Mouse (Mus musculus) thymus, adult 2 months (tissue): ENCODE measurements around the gene Tk2. TPM values are rescaled to one million over a fixed set of nuclear protein-coding genes. Genes with fewer than 3 reads are reported as not detected.

ENCODE experiments used
- DNase-seq: peaks from one replicate; pipeline ENCODE4 v3.0.0; 2021
- H3K27ac ChIP-seq: fragments of 200-500 bp; 2 replicates; pipeline ENCODE4 v1.5.1; 2012; ENCODE audit warnings: low read length, control low read depth; ENCODE audit not compliant: control insufficient read depth, insufficient read depth
- H3K27me3 ChIP-seq: fragments of 200-500 bp; 2 replicates; pipeline ENCODE4 v1.6.1; 2012; ENCODE audit warnings: mild to moderate bottlenecking, low read length, moderate library complexity, mixed read lengths; ENCODE audit not compliant: control insufficient read depth, insufficient read depth
- H3K36me3 ChIP-seq: fragments of 200-500 bp; 2 replicates; pipeline ENCODE4 v1.6.1; 2012; ENCODE audit warnings: mild to moderate bottlenecking, low read length, moderate library complexity; ENCODE audit not compliant: control insufficient read depth, insufficient read depth
- H3K4me1 ChIP-seq: fragments of 200-500 bp; replicated peaks from 2 replicates; pipeline ENCODE4 v1.6.1; 2012; ENCODE audit warnings: low read length; ENCODE audit not compliant: control insufficient read depth, insufficient read depth
- H3K4me3 ChIP-seq: fragments of 200-500 bp; 2 replicates; pipeline ENCODE4 v1.5.1; 2012; ENCODE audit warnings: mild to moderate bottlenecking, low read length, control low read depth, moderate library complexity; ENCODE audit not compliant: control insufficient read depth, insufficient read depth
- CTCF ChIP-seq: fragments of 200-500 bp; IDR thresholded peaks from 2 replicates; pipeline ENCODE4 v1.5.1; 2012; ENCODE audit warnings: mild to moderate bottlenecking, control low read depth, low read length, moderate library complexity, borderline replicate concordance; ENCODE audit not compliant: control insufficient read depth, poor library complexity, insufficient read depth; ENCODE audit errors: extremely low read depth
- POLR2A ChIP-seq: fragments of 200-500 bp; IDR thresholded peaks from 2 replicates; pipeline ENCODE4 v1.6.1; 2012; ENCODE audit warnings: mild to moderate bottlenecking, low read length, control low read depth, moderate library complexity; ENCODE audit not compliant: control insufficient read depth, poor library complexity, insufficient read depth; ENCODE audit errors: extremely low read depth
- WGBS: fragments of 180-500 bp; shearing (Covaris S2); methylation state at CpG from one replicate; pipeline ENCODE4 v1.1.7; 2018; 5-methylcytosine and 5-hydroxymethylcytosine counted together
- polyA plus RNA-seq: library from polyadenylated mRNA; depleted of rRNA; stranded (reverse); fragments of >200 nt; gene quantifications from 2 replicates; pipeline ENCODE4 v1.2.3, GENCODE M21; 2012

Tk2 gene
- polyA plus RNA-seq, 1 experiment: 30.6 TPM

DNA sequence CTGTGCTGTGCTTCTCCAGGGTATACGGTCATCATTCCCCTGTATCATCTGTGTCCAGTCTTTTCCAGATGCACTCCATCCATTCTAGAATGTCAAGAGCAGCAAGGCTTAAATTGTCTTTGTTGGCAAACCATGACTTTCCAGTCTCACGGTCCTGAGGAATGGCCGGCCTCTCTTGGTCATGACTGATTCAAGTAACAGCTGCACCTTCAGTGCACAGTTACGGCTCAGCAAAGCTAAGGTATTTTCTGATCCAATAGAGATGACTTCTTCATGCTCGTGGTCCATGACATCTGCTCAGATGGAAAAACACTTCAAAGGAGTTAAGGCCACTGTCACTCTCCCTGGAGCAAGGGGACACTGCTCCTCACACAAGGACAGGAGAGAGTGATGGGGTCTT is 21.3 kb downstream of the Tk2 start:
- no peak for DNase-seq
- Histone ChIP-seq H3K4me3 (no peak overlapping the region), H3K27me3 (no peaks in the 10 kb centered on the region), H3K27ac (no peak overlapping the region), H3K4me1 (no peaks in the 10 kb centered on the region), H3K36me3 (peaks cover 24% of the 10 kb centered on the region)
- TF ChIP-seq POLR2A: no peak
- WGBS: 91% methylated on average over 5 of the region's 5 CpGs

DNA sequence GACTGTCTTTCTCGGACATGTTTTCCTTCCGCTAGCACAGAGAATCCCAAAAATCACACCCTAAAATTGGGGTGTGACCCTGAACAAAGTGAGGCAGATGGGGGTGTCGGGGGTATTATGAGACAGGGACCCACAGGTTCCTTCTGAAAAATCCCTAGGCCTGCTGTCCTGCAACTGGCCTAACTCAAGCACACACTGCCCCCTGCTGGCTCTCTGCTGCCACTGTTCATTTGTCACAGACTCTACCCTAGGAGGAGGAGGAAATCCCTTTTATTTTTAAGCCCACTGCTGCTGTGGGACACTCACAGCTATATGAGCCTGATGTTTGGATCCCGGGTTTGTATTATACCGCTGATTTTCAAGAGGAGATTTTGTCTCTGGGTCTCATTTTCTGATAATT is 28.6 kb downstream of the Tk2 start:
- DNase-seq: peak; percentile 69

DNA sequence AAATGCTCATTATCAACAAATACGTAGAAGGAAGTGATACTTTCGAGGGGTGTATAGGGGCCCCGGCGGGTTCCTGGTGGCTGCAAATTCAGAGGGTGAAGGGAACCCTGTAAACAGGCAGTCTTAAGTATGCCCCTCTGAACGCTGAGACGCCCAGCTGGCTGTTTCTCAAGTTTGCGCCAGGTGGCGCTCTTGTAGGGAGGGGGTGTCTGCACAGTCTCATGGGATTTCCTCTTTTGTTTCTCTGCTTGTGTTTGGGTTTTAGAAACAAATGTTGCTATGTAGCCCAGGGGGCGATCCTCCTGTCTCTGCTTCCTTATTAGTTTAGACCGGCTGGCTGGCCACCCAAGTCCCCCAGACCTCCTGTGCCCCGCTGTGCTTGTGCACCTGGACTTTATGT is 29.3 kb downstream of the Tk2 start:
- H3K27ac ChIP-seq: no peak overlapping the region
- TF ChIP-seq CTCF (peak; percentile 79), POLR2A (no peak)
- no peaks in the 10 kb centered on the region for H3K36me3 ChIP-seq
- 12% methylated on average over 11 of the region's 11 CpGs for WGBS
- H3K4me1 ChIP-seq: no peaks in the 10 kb centered on the region; the same call in 1 of the 2 replicates
- H3K27me3 ChIP-seq: no peaks in the 10 kb centered on the region
- peak; percentile 76 for DNase-seq
- no peak overlapping the region for H3K4me3 ChIP-seq

More for the DNA sequence above, 28.6 kb downstream of the Tk2 start:
- Histone ChIP-seq H3K27ac (no peak overlapping the region), H3K36me3 (no peaks in the 10 kb centered on the region), H3K4me1 (no peaks in the 10 kb centered on the region; the same call in 1 of the 2 replicates), H3K4me3 (no peak overlapping the region), H3K27me3 (no peaks in the 10 kb centered on the region)
- TF ChIP-seq CTCF: peak; percentile 83; the same call in 1 of the 2 replicates
- no peak for TF ChIP-seq POLR2A
- 44% methylated on average over 5 of the region's 5 CpGs for WGBS

DNA sequence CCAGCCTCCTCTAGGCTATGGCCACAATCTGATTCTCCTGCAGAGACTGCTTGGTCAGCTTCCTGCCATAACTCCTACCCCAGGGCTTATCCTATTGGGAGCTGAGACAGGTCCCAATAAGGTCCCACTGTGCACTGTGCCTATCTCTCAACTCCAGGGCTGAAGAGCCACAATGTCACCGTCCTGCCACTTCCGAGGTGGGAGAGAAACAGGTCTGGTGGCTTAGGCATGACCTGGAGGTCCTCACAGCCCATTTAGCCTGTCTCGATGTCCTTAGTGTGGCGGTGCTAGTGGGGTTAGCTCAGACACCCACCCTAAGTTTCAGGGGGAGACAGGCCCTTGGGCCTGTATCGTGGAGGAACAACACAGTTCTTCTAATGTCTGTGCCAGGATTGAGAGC is 30.8 kb downstream of the Tk2 start:
- Histone ChIP-seq H3K27ac (no peak overlapping the region), H3K4me1 (no peaks in the 10 kb centered on the region; the same call in 1 of the 2 replicates), H3K36me3 (no peaks in the 10 kb centered on the region), H3K27me3 (no peaks in the 10 kb centered on the region), H3K4me3 (no peak overlapping the region)
- WGBS: 95% methylated on average over 5 of the region's 5 CpGs
- TF ChIP-seq CTCF (no peak), POLR2A (no peak)
- no peak for DNase-seq

DNA sequence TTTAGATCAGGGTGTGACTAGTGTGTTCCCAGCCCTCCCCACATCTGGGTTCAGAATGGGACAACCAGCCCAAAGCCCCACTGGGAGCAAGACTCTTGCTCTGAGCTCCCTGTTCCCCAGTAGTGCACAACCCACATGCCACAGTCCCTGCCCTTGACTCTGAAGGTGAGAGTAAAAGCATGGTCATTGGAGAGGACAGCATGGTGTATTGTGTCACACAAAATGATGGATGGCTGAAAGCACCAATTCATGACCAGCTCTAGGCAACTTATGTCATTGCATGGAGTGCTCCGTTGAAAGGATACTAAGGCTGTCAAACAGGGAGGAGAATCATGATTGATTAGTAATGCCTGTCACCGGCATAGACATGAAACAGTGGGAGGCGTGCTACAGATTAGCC is 43.1 kb downstream of the Tk2 start:
- no peak for DNase-seq
- Histone ChIP-seq H3K27ac (no peak overlapping the region), H3K4me3 (no peak overlapping the region), H3K27me3 (no peaks in the 10 kb centered on the region), H3K4me1 (no peaks in the 10 kb centered on the region), H3K36me3 (no peaks in the 10 kb centered on the region)
- 79% methylated on average over 3 of the region's 3 CpGs for WGBS
- TF ChIP-seq CTCF: no peak
- TF ChIP-seq POLR2A: no peak

DNA sequence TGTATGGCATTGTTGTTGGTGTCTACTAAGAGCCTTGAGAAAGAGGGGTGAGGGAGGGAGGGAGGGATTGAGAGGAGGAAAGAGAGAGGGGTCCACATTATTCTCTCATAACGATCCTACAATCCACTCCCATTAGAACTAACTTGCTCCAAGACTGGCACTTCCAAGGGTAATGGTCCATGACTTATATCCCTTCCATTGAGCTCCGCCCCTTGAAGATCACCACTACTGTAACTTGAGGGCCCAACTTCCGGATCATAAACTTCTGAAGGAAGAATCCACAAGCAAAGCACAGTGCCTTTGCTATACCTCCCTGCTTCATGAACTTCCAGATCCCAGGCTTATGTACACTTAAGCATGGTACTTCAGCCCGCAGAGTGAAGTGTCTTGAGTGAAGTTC is 46.0 kb downstream of the Tk2 start:
- WGBS: 96% methylated on average over 4 of the region's 4 CpGs
- Histone ChIP-seq H3K27ac (no peak overlapping the region), H3K4me3 (no peak overlapping the region), H3K27me3 (no peaks in the 10 kb centered on the region), H3K4me1 (no peaks in the 10 kb centered on the region), H3K36me3 (no peaks in the 10 kb centered on the region)
- TF ChIP-seq CTCF (no peak), POLR2A (no peak)
- DNase-seq: no peak

DNA sequence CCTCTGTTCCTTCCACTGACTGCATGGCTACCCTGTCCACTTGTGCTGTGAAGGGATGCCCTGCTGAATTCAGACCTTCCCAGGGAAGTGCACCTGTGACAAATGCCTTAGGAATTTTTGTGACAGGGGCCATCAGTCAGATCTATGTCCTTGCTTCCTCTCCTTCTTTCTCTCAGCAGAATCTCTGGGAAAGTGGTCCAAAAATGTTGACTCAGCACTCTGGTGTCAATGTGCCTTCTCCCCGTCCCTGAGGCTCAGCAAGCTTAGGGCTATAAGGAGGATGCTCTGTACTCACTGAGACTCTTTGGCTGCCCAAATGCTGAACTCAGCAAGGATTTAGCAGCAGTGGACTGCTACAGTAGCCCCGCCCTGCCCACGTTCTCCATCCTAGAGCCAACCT is 46.7 kb downstream of the Tk2 start:
- TF ChIP-seq CTCF (no peak), POLR2A (no peak)
- H3K4me1 ChIP-seq: no peaks in the 10 kb centered on the region
- no peak overlapping the region for H3K4me3 ChIP-seq
- WGBS: 95% methylated on average over 3 of the region's 3 CpGs
- DNase-seq: no peak
- H3K36me3 ChIP-seq: no peaks in the 10 kb centered on the region
- no peak overlapping the region for H3K27ac ChIP-seq
- H3K27me3 ChIP-seq: no peaks in the 10 kb centered on the region
